Mouse (Mus musculus): ENCODE measurements at regions not wholly inside any gene's neighbourhood (a gene's known extent, or its start where the extent isn't known, plus 50 kb on each side); places are given as distances from the start of the nearest gene placed in this dataset.

GRCm38 (mm10) chr16:12359116-12359515 is 375.2 kb downstream of the Shisa9 start:
- ATAC-seq (replicated peaks; ENCODE audit: poor library complexity), result peak; percentile 39; the same call in 1 of the 2 replicates

DNA sequence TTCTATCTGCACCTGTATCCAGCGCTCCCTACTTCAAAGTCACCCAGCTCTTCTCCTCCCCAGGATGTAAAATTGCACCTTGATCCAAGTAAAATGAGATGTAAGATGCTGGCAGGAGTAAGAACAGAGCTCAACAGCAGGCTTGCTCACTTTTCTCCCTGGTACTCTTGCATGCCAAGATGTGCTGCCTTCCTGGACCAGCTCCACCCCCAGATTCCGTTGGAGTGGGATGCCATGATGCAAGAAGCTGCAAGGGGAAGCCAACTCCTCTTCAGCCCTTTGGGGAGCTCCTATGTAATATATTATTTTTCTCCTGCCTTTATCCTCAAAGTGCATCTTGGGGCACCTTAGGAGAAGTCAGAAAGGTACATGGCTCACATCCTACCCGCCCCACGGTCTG is 405.6 kb downstream of the Shisa9 start:
- no peak for ATAC-seq (replicated peaks; ENCODE audit: poor library complexity)

- no peak for ATAC-seq (replicated peaks; ENCODE audit: poor library complexity)
These were observed 451.8 kb downstream of the Shisa9 start for GRCm38 (mm10) chr16:12435697-12436221.

- ATAC-seq (replicated peaks; ENCODE audit: poor library complexity), result no peak
These were observed 454.7 kb downstream of the Shisa9 start for GRCm38 (mm10) chr16:12438622-12439021.

- ATAC-seq (replicated peaks; ENCODE audit: poor library complexity), result no peak
These were observed 470.9 kb downstream of the Shisa9 start for GRCm38 (mm10) chr16:12454791-12455190.
